Mouse (Mus musculus) spleen, adult 18-20 months (tissue): ENCODE measurements at regions not wholly inside any gene's neighbourhood (a gene's known extent, or its start where the extent isn't known, plus 50 kb on each side); places are given as distances from the start of the nearest gene placed in this dataset.
A peak's percentile ranks its signal among the peaks of the same experiment; 100 is the strongest.
"Not testable (repeated sequence)": the region's sequence is repeated elsewhere in the genome, so short reads cannot be mapped to it uniquely, and the experiment has no call there.

ENCODE experiments used
- DNase-seq, 2 experiments: peaks; one replicate each; pipeline ENCODE4 v3.0.0; 2022; ENCODE audit warnings: mixed read lengths in 2 of 2

DNA sequence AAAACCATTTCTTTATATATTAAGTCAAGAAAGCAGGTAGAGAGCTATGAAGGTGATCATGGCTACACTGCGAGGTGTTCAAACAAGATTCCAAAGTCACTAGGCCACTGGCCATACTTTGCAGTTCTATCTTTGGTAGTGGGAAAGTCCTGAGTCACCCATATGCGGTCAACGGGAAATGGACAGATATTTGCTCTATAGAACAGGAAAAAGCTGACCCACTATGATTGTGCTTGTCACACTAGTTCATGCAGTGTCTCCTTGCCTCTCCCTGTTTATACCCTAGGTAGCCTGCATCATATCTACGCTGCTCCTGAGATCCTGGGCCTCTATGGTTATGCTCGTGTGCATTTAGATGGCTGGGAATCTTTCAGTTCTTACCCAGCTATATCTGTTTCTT, 188.9 kb upstream of the Pfkp start:
- DNase-seq: no peak

- no peak for DNase-seq
Measured at GRCm38 (mm10) chr13:6837075-6837422, 188.5 kb upstream of the Pfkp start.

DNA sequence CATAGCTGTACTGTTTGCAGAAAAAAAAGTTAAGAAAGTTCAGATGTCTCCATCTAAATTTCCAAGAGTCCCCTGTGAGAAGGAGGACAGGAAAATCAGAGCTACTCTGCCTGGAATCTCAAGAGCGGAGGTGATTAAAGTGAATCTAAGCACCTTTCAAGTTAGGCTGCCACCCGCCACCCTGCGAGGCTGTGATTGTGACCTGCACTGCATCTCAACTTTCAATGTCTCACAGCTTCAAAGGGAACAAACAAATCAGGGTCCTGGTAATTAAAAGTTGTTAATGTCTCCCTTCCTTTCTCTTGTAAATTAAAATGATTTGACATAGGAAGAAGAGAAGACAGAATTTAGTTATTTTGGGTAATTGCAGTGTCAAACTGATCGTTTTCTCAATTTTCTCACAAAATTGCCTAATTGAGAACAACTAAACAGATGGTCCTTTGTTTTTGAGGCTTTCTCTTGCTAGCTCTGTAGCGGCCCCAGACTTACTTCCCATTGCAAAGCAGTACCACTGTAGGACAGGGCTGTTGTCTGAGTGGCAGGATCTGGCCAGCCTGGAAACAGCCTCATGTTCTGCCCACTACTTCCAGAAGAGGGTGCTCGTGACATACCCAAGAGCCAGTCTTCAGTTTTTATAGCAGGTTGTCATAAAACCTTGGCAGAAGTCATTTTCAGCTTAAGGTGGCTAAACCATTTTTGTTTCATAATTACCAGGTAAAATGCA, 187.9 kb upstream of the Pfkp start:
- peak; percentile 5 to 26 for DNase-seq

- DNase-seq: no peak
Measured at GRCm38 (mm10) chr13:6829882-6830281, 181.3 kb upstream of the Pfkp start.

DNA sequence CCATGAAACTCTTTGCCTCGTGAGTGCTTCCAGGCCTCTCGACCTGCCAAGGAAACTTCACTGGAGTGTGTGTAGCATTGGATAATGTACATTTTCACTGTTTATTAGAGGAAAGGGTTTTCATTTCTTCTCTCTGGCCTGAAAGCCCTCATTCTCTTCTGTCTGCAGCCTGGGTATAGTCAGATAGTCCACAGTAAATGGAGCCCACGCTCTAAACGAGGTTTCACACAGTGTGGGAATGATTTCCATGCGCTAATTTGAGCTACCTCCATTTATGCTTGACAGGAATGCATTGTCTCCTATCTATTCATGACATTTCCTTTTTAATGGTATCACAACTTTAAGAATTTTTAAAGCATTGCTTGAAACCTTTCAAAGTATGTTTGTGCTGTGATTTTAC, 180.8 kb upstream of the Pfkp start:
- no peak for DNase-seq

- DNase-seq: not testable (repeated sequence)
Measured at GRCm38 (mm10) chr13:6828601-6829330, 180.2 kb upstream of the Pfkp start.

- no peak for DNase-seq
Measured at GRCm38 (mm10) chr13:6802243-6803157, 153.9 kb upstream of the Pfkp start.

DNA sequence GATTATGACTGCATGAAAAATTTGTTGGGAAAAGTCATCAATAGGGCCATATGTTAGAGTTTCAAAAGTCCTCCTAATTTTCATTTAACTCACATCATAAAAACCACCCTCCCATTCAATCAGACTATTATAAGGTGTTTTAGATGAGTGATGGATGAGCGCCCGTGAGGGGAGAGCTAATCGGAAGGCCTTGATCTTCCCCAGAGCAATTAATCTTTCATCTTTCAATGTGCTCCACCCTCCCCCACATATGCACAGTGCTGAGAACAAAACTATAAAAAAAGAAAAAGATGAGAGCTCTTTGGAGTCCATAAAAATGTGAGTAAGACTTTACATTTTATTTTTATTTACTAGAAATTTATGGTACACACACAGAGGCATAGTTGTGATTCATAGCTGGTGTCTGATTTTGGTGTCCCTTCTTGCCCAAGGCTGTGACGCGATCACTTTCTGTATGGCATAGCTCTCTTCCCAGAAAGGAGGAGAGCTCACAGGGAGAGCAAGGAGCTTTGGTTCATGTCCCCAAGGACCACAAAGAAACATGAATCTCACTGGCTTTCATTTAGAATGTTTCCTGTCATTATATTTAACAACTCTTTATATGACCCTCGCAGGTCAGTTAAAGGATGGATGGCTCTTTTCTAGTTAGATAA, 119.5 kb upstream of the Pfkp start:
- no peak for DNase-seq

DNA sequence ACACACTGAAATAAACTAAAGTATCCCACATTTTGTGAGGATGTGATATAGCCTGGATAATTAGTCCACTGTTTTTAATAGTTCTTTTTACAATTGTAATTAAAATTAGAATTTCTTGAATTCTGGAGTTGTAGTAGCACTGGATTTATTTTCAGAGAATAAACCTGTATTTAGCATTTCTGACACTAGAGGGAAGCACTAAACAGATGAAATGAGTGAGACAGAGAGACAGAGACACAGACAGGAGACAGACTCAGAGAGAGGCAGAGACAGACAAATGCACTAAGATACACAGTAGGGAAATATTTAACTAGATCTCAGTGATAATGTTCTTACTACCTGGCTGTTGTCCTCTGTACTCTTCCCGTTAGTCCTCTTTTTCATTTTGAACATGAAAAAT, 108.6 kb upstream of the Pfkp start:
- DNase-seq: no peak

DNA sequence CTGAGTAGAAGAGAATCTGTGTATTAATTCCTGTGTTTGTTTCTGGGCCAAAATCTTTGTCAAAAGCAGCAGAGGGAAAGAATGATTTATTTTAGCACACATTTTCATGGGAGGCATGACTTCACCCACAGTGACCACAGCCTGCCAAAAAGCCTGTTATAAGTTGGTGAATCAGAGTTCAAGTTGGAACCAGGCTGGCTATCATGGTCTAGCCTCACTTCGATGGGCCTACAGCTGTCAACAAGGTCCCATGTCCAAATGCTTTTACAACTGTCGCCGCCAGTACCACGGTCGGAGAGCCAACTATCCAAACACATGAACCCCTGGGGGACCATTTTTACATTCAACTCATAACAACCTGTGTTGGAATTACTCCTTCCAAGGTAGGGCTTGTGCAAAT, 103.0 kb upstream of the Pfkp start:
- DNase-seq: no peak

DNA sequence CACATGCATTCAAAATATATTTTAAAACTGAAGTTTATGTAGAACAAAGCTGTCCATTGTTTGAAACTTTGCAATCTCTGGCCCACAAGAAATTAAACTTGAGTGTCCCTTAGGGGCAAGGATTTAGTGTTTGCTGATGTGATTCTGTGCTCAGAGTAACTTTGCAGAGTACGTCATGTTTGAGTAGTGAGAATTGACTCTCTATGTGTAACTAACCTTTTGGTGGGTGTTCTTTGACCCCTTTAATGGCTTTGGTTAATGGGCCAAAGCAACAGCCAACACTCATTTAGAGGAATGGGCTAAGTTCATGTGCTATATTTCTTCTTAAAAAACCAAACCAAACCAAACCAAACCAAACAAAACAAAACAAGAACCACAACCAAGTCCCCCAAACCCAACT, 102.6 kb upstream of the Pfkp start:
- DNase-seq: no peak

DNA sequence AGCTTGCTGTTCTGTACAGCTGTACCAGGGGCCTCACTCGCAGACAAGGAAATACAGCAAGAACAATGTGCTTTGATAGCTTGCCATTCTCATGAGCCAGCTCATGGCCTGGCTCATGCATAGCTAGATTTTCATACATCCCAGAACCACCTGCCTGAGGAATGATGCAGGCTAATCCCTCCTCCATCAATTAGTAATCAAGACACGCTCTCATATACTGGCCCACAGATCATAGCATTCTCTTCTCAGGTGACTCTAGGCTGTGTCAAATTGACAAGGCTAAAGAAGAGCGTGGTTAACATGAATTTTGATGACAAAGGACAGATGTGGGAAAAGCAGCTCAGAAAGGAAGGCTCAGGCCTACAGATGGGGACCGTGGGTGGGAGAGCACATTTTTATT, 93.3 kb upstream of the Pfkp start:
- DNase-seq: no peak

DNA sequence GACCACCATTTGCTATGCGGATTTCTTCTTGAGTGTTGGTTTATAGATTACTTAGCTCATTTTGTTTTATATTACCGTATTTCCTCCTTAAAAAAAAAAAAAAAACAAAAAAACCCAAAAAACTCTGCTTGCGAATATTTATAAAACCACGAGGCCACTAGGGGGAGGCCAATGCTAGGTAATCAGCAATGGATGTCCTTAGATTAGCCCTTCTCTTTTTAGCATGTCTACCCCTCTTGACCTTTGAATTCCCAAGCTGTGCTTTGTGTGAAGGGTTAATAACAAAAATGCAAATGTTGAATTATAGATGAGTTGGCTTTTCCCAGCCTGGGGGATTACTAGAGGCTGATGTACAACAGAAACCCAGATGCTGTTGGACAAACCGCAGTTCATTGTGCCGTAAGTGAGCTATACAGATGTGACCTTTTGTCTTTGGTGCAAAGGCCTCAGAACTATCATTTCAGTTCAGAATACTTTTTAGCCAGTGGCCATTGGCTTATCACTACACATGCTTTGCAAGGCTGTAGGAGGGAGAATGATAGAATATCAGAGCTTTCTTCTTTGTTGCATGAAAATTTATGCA, 88.5 kb upstream of the Pfkp start:
- DNase-seq: no peak
